Mouse (Mus musculus) heart, embryonic 14.5 days (tissue): Measurements from ENCODE around the gene Dock2. TPM values are rescaled to one million over a fixed set of nuclear protein-coding genes. Genes with fewer than 3 reads are reported as not detected.

Experiments used
- ATAC-seq: fragments of 200-750 bp; cut with Nextera tagmentation; 2 replicates; pipeline ENCODE4 v1.8.0; 2017; ENCODE audit warnings: low read depth, moderate TSS enrichment; ENCODE audit not compliant: insufficient number of reproducible peaks, insufficient read depth, low FRiP score
- H3K27ac ChIP-seq, 2 experiments: fragments of 200-500 bp in 1 of 2; fragments of 300-500 bp in 1 of 2; sonication (generic) in 1 of 2; replicated peaks in 1 of 2; 2 replicates each; pipeline ENCODE4 v1.5.1; 2012 to 2014; ENCODE audit warnings: low read depth in 2 of 2, low read length in 2 of 2, control low read depth in 1 of 2, mild to moderate bottlenecking in 1 of 2, mixed read lengths in 1 of 2; ENCODE audit not compliant: control insufficient read depth in 1 of 2, insufficient read depth in 1 of 2
- H3K27me3 ChIP-seq: fragments of 300-500 bp; sonication (generic); 2 replicates; pipeline ENCODE4 v1.6.1; 2014; ENCODE audit warnings: mild to moderate bottlenecking, low read length, control low read depth; ENCODE audit not compliant: control insufficient read depth, insufficient read depth
- H3K36me3 ChIP-seq: fragments of 300-500 bp; sonication (generic); 2 replicates; pipeline ENCODE4 v1.6.1; 2014; ENCODE audit warnings: mild to moderate bottlenecking, control low read depth, low read length, mixed read lengths; ENCODE audit not compliant: control insufficient read depth, insufficient read depth
- H3K4me1 ChIP-seq, 2 experiments: fragments of 200-500 bp in 1 of 2; fragments of 300-500 bp in 1 of 2; sonication (generic) in 1 of 2; 2 replicates each; pipeline ENCODE4 v1.6.1; 2012 to 2014; ENCODE audit warnings: low read length in 2 of 2, control low read depth in 1 of 2, mixed read lengths in 1 of 2; ENCODE audit not compliant: control insufficient read depth in 2 of 2, insufficient read depth in 2 of 2
- H3K4me2 ChIP-seq: fragments of 300-500 bp; sonication (generic); 2 replicates; pipeline ENCODE4 v1.6.1; 2014; ENCODE audit warnings: mild to moderate bottlenecking, low read length
- H3K4me3 ChIP-seq, 2 experiments: fragments of 200-500 bp in 1 of 2; fragments of 300-500 bp in 1 of 2; sonication (generic) in 1 of 2; 2 replicates each; pipeline ENCODE4 v1.5.1; 2012 to 2014; ENCODE audit warnings: low read length in 2 of 2, mild to moderate bottlenecking in 2 of 2, control low read depth in 1 of 2, low read depth in 1 of 2, moderate library complexity in 1 of 2; ENCODE audit not compliant: control insufficient read depth in 1 of 2, insufficient read depth in 1 of 2
- H3K9ac ChIP-seq: fragments of 300-500 bp; sonication (generic); 2 replicates; pipeline ENCODE4 v1.6.1; 2014; ENCODE audit warnings: mild to moderate bottlenecking, low read length
- H3K9me3 ChIP-seq: fragments of 300-500 bp; sonication (generic); 2 replicates; pipeline ENCODE4 v1.6.1; 2016; ENCODE audit warnings: low read length, control low read depth; ENCODE audit not compliant: control insufficient read depth
- WGBS: fragments of 180-500 bp; shearing (Covaris S2); extraction: QIAGEN DNeasy Blood & Tissue Kit; methylation state at CpG from one replicate; pipeline ENCODE4 v1.1.7; 2014; 5-methylcytosine and 5-hydroxymethylcytosine counted together
- polyA plus RNA-seq: library from polyadenylated mRNA; unstranded; fragments of >200 nt; fragmentation: Nextera tagmentation; extraction: Ambion mirVana; gene quantifications from 2 replicates; pipeline ENCODE4 v1.2.1, GENCODE M21; 2014

The Dock2 gene
- polyA plus RNA-seq, 1 experiment from 2014 or later, result 1.6 TPM

DNA sequence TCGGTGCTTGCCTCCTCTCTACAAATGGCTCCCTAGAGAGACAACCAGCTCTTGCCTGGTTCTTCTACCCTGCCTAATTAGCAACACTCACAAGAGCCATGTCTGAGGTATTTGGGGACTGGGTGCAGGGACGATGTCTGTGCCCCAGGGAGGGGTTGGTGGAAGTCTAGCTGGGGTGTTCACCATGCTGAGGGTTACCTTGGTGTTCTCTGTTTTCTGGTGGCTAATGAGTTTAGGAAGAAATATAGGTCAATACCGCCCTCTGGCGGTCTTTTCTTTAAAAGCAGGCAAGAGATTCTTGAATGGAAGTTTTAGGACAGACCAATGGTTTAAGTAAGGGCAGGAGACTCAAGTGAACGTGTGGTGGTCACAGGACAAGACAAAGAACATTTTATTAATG lies 570.8 kb downstream of the Dock2 start:
- Histone ChIP-seq H3K4me2 (no peak overlapping the region), H3K4me1 (no peaks in the 10 kb centered on the region), H3K9ac (no peak overlapping the region), H3K9me3 (no peaks in the 10 kb centered on the region), H3K4me3 (no peak overlapping the region), H3K36me3 (no peaks in the 10 kb centered on the region), H3K27me3 (no peaks in the 10 kb centered on the region), H3K27ac (no peak overlapping the region)
- ATAC-seq, result no peak
- WGBS, result 12% methylated on average over 5 of the region's 5 CpGs

DNA sequence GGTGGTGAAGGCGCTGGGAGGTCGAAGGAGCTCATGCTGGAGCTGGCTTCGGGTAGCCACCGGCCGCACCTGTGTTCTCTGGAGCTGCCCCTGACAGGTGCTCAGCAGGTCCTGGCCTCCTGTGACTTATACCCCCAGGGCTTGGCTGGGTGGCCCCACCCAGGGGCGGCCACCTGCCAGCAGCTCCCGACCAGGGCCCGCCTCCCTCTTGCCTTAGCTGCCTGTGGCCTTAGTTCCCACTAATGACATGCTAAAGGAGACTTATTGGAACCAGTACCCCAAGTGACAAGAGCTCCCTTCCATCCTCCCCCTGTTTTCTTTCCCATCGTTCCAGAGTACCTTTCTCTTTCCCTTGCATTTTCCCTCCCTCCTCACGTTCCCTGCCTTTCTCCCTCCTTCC lies 575.7 kb downstream of the Dock2 start, which contains the start of gene Foxi1:
TSS of gene Foxi1 (minus strand) at position 101 of the 400 bp plus-strand sequence.
- Histone ChIP-seq H3K9ac (no peak within 1 kb of the TSS), H3K36me3 (no peaks in the 10 kb centered on the region), H3K9me3 (no peaks in the 10 kb centered on the region), H3K4me2 (no peak within 1 kb of the TSS), H3K4me1 (no peaks in the 10 kb centered on the region), H3K4me3 (no peak within 1 kb of the TSS), H3K27me3 (no peaks in the 10 kb centered on the region), H3K27ac (no peak within 1 kb of the TSS)
- 75% methylated on average over 10 of the region's 10 CpGs for WGBS
- no peak for ATAC-seq

DNA sequence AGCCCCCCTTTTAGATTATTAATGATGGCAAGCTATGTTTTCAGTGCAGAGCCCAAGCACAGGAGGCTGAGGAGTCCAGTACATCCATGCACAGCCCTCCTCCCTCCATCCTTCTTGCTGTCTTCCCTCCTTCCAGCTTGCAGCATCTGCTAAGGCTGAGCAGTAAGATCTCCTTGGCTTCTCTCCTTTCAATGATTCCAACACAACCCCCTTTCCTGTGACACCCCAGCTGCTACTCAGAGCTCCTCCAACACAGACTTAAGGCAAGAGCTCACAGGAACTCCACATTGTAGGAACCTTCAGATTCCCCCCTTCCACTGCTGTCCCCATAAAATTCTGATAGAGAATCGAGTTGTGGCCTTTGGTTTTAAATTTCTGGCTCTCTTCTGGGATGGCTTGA lies 580.9 kb downstream of the Dock2 start:
- 33% methylated on average over 1 of the region's 1 CpGs for WGBS

DNA sequence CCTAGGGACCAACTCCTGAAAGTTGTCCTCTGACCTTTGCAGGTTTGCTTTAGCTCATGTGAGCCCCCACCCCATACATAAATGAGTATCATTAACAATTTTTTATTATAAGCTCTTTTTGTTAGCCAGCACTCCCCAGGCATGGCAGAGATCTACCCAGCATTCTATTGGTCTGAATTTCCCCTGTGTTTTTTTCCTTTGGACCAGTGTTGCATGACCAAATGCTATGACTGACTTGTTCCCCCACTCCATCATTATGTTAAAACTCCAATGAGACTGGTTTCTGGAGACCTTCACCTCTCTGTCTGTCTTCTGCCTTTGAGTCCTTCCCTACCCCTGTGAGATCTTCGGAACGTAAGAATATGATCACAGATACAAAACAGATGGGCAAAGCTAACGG lies 588.5 kb downstream of the Dock2 start:
- no peak overlapping the region for H3K9ac ChIP-seq
- H3K4me3 ChIP-seq, result no peak overlapping the region
- H3K9me3 ChIP-seq, result no peaks in the 10 kb centered on the region
- H3K36me3 ChIP-seq, result no peaks in the 10 kb centered on the region
- H3K4me2 ChIP-seq, result no peak overlapping the region
- ATAC-seq, result no peak
- H3K27ac ChIP-seq, result no peak overlapping the region
- peaks cover 2 to 8% of the 10 kb centered on the region in 2 experiments; a peak in 3 of 4 replicates for H3K4me1 ChIP-seq
- WGBS, result 85% methylated on average over 3 of the region's 3 CpGs
- H3K27me3 ChIP-seq, result no peaks in the 10 kb centered on the region

More for the DNA sequence above, 580.9 kb downstream of the Dock2 start:
- no peak overlapping the region for H3K9ac ChIP-seq
- H3K4me2 ChIP-seq, result no peak overlapping the region
- no peaks in the 10 kb centered on the region for H3K27me3 ChIP-seq
- no peaks in the 10 kb centered on the region for H3K4me1 ChIP-seq
- H3K27ac ChIP-seq, result no peak overlapping the region
- no peaks in the 10 kb centered on the region for H3K9me3 ChIP-seq
- no peak for ATAC-seq
- H3K36me3 ChIP-seq, result no peaks in the 10 kb centered on the region
- no peak overlapping the region for H3K4me3 ChIP-seq

DNA sequence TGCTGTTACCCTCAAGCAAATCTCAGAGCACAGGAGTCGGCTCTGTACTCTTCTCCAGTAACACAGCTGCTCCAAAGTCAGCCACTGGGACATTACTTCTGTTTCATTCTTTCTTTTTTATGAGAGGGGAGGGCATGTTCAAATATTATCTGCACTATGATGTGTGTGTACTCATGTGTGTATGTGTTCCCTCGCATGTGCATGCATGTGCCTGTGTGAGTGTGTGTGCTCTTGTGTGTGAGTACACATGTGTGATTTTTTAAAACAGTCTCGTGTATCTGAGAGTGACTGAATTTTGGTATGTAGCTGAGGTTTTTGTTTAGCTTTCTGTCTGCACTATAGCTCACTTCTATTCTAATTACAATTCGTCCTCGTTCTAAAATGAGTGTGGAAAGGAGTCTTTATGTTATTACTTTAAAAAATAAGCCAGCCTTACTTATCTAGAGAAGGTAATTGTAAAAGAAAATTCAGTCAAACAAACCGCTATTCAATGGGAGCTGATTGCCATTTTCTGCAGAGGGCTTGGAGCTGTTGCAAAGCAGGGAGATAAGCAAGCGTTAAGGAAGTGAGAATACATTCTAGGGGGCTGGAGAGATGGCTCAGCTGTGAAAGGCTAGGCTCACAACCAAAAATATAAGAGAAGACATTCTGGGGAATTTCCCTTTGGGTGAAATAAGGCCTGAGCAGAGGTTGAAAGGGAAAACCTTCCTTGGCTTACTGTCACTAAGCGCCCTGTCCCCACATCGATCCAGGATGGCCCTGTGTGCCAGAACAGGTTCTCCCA lies 589.3 kb downstream of the Dock2 start:
- 39% methylated on average over 9 of the region's 9 CpGs for WGBS
- no peaks in the 10 kb centered on the region for H3K27me3 ChIP-seq
- H3K9me3 ChIP-seq, result no peaks in the 10 kb centered on the region
- H3K4me2 ChIP-seq, result no peak overlapping the region
- no peak overlapping the region for H3K4me3 ChIP-seq
- H3K27ac ChIP-seq, result no peak overlapping the region
- no peaks in the 10 kb centered on the region for H3K36me3 ChIP-seq
- ATAC-seq, result no peak
- H3K9ac ChIP-seq, result no peak overlapping the region
- peaks cover 2 to 8% of the 10 kb centered on the region in 2 experiments; a peak in 3 of 4 replicates for H3K4me1 ChIP-seq

DNA sequence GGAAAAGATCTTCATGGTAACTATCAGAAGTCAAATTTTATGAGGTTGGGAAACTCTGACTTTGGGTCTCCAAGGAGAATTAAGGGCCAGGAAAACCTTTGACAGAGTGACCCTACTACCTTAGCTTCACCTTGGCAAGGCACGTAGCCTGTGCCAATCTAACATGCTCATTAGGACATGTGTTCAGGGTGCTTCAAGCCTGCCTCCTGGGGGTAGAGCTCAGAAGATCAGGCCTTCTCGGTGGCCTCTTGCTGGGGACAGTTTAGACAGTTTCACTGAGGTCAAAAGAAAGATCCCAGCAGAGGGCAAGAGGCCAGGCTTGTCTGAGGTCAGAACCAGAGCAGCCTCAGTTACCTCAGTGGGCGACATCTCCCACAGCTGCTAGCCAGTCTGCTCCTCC lies 590.0 kb downstream of the Dock2 start:
- Histone ChIP-seq H3K36me3 (no peaks in the 10 kb centered on the region), H3K9me3 (no peaks in the 10 kb centered on the region), H3K27me3 (no peaks in the 10 kb centered on the region), H3K4me3 (no peak overlapping the region), H3K27ac (no peak overlapping the region), H3K9ac (no peak overlapping the region), H3K4me1 (peaks cover 2 to 8% of the 10 kb centered on the region in 2 experiments; a peak in 3 of 4 replicates), H3K4me2 (no peak overlapping the region)
- 52% methylated on average over 3 of the region's 3 CpGs for WGBS
- no peak for ATAC-seq

DNA sequence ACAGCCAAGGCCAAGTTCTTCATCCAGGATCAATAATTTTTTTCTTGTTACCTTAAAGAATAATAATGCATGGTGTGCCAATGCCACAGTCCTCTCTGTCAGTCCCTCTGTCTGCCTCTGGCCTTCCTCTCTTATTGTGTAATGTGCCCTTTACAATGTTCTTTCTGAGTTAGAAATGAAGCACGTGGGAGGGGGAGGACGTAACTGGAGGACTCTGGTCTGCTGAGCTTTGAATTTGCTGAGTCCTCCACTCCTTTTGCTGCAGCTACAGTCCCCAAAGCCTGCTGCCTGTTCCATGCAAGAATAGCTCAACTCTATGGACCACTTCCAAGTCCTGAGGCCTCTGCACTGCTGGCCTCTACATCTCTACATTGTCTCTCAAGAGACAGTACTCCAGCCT lies 599.4 kb downstream of the Dock2 start:
- H3K4me1 ChIP-seq, result peaks cover 4 to 12% of the 10 kb centered on the region in 2 experiments; a peak in 3 of 4 replicates
- H3K9me3 ChIP-seq, result no peaks in the 10 kb centered on the region
- no peak overlapping the region for H3K27ac ChIP-seq
- H3K36me3 ChIP-seq, result no peaks in the 10 kb centered on the region
- no peak overlapping the region for H3K9ac ChIP-seq
- H3K4me2 ChIP-seq, result no peak overlapping the region
- H3K27me3 ChIP-seq, result no peaks in the 10 kb centered on the region
- no peak for ATAC-seq
- no peak overlapping the region for H3K4me3 ChIP-seq
- 65% methylated on average over 2 of the region's 2 CpGs for WGBS
